Mouse (Mus musculus) gastrocnemius, adult 2 months (tissue): ENCODE measurements around the gene Hist1h2ag. TPM values are rescaled to one million over a fixed set of nuclear protein-coding genes. Genes with fewer than 3 reads are reported as not detected.
"Not testable (repeated sequence)": the region's sequence is repeated elsewhere in the genome, so short reads cannot be mapped to it uniquely, and the experiment has no call there.

ENCODE experiments used
- DNase-seq: peaks from one replicate; pipeline ENCODE4 v3.0.0; 2022
- H3K27ac ChIP-seq: fragments of 200-600 bp; 2 replicates; pipeline ENCODE4 v1.8.1; 2022; ENCODE audit warnings: mild to moderate bottlenecking
- H3K4me3 ChIP-seq: fragments of 200-600 bp; 2 replicates; pipeline ENCODE4 v1.8.1; 2022; ENCODE audit warnings: mild to moderate bottlenecking, moderate library complexity
- CTCF ChIP-seq: fragments of 200-600 bp; IDR thresholded peaks from 2 replicates; pipeline ENCODE4 v1.8.1; 2022; ENCODE audit warnings: antibody characterized with exemption, mild to moderate bottlenecking, moderate library complexity
- intact Hi-C: fragments of 180-260 bp; cut with DNase I; formaldehyde crosslinking; loops from one replicate; pipeline ENCODE4 v1.15.1; 2025
- total RNA-seq, 2 experiments: library from RNA; stranded (reverse); gene quantifications; 2 replicates each; pipeline ENCODE4 v1.2.3; 2021

Hist1h2ag gene
- total RNA-seq, 2 experiments from 2014 or later: 1.1 to 2.3 TPM

DNA sequence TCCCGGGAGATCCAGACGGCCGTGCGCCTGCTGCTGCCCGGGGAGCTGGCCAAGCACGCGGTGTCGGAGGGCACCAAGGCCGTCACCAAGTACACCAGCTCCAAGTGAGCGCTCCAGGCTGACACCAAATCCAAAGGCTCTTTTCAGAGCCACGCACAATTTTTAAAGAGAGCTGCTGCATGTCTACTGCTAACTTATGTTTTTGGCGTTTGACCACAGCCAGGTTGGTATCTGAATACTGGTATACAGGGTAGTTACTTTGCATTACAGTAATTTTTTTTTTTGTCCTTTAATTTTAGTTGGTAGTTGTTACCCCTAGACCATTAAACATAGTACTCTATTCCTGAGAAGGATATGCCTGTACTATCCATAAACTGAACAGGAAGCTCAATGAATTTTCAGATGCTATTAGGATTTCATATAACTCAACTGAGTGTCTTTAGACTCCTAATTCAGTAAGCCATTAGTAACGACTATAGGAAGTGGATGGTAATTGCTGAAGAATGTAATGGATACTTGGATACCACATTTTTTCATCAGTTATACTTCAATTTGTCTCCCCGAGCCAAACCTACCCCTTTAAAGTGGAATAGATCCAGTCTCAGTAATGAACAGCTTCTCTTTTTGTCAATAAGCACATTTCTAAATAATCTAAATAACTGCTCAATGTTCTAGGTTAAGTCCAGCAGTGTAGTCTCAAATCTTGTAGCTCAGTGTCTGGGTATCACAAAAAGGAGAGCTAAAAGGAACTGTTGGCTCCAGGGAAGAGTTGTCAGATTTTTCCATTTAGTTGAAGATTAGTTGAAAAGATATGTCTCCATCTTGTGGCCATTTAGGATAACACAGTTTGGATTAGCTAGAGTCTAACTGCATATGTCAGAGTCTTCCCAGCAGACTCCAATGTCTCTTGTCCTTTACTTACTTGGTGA is 1.0 kb upstream of the Hist1h2ag start:
- Histone ChIP-seq H3K27ac (peak overlapping the region; percentile 81), H3K4me3 (peak overlapping the region; percentile 71)
- intact Hi-C loops: loop anchor here (5.0 kb wide), 4 partner anchors 266 to 1704 kb away; partner anchors contain the start of genes Hist1h1e, Hist1h2bb, Hist1h2be and Hist1h3c

DNA sequence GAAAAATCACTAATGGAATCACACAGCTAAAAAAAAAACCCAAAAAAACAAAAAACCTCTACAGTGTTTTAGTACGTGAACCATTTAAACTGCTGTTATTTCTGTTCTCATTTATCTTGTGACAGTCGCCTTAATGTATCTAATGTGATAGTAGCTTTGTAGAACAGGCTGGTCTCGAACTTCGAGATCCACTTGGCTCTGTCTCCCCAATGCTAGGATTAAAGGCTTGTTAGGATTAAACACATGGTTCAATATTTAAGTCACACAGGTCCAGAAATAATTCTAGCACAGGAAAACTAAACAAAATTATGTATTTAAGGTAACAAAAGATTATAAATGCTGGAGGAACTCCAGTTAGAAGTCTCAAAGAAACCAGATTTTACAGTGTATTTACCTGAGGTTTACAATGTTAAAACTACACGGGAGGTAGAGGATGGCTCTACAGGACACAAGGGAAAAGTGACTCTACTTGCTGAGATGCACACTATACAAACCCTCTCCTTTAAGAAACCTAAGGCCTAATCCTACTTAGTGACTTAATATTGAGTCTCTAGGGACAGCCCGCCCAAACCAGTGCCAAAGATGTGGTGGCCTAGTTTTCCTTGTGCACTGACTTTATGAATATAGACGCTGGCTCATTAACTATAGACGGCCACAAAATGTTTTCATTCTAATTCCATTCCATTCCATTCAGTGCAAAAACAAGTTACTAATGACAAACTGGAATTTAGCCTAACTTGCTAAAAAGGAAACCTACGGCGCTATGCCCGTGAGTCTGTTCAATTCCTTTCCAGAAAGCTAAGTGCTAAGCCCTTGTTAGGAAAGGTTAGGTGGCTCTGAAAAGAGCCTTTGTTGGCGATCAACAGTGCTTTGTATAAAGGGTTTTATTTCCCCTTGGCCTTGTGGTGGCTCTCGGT is 835 bp downstream of the Hist1h2ag start:
- H3K27ac ChIP-seq: peak overlapping the region; percentile 75; the same call in 1 of the 2 replicates
- H3K4me3 ChIP-seq: peak overlapping the region; percentile 70
- intact Hi-C loops: loop anchor here (5.0 kb wide), 4 partner anchors 265 to 1705 kb away; partner anchors contain the start of genes Hist1h1e, Hist1h2bb, Hist1h2be and Hist1h3c
- no peak for TF ChIP-seq CTCF
- DNase-seq: no peak

More for the DNA sequence above, 1.0 kb upstream of the Hist1h2ag start:
- DNase-seq: no peak
- peak; percentile 74 for TF ChIP-seq CTCF

DNA sequence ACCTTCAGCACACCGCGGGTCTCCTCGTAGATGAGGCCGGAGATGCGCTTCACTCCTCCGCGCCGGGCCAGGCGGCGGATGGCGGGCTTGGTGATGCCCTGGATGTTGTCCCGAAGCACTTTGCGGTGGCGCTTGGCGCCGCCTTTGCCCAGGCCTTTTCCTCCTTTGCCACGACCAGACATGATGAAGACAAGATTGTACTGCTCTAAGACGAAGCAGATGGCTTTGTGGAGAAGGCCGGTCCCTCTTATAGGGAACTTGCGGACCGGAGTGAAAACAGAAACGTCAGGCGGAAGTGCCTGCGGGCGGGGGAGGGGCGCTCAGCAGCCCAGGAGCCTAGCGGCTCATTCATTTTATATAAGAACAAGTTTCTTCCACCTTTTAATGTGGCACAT is 1.6 kb downstream of the Hist1h2ag start, which contains the start of gene Hist1h4i:
Gene Hist1h4i, minus strand, starts transcription at position 221 of the 395 bp plus-strand sequence.
- Histone ChIP-seq H3K4me3 (peak within 1 kb of the TSS; percentile 70), H3K27ac (peak within 1 kb of the TSS; percentile 75)
- intact Hi-C loops: loop anchor here (5.0 kb wide), 4 partner anchors 264 to 1706 kb away; partner anchors contain the start of genes Hist1h1e, Hist1h2bb, Hist1h2be and Hist1h3c
- peak; percentile 93 for DNase-seq

DNA sequence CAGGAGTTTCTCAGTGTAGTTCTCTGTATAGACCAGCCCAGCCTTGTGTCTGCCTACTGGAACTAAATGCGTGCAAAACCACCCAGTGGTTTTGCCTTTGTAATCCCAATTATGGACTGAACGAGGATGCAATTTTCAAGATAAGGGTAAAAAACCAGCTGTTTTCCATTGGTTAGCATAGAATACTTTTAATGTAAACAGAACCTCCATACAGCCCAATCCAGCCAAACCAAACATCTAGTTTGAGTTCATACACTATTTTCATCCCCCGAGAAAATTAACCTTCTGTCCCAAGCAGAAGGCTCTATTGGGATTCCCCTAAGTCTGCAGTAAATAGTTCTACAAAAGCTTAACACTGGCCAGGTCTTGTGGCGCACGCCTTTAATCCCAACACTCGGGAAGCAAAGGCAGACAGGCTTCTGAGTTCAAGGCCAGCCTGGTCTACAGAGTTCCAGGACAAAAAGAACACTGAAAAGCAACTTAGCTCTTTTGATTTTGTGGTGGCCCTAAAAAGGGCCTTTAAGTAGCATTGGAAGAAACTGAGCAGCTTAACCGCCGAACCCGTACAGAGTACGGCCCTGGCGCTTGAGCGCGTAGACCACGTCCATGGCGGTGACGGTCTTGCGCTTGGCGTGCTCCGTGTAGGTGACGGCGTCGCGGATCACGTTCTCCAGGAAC is 2.1 kb downstream of the Hist1h2ag start:
- H3K4me3 ChIP-seq: peak overlapping the region; percentile 70
- no peak for DNase-seq
- intact Hi-C loops: loop anchor here (5.0 kb wide), 4 partner anchors 263 to 1707 kb away; partner anchors contain the start of genes Hist1h1e, Hist1h2bb, Hist1h2be and Hist1h3c
- no peak for TF ChIP-seq CTCF
- peak overlapping the region; percentile 75 for H3K27ac ChIP-seq

DNA sequence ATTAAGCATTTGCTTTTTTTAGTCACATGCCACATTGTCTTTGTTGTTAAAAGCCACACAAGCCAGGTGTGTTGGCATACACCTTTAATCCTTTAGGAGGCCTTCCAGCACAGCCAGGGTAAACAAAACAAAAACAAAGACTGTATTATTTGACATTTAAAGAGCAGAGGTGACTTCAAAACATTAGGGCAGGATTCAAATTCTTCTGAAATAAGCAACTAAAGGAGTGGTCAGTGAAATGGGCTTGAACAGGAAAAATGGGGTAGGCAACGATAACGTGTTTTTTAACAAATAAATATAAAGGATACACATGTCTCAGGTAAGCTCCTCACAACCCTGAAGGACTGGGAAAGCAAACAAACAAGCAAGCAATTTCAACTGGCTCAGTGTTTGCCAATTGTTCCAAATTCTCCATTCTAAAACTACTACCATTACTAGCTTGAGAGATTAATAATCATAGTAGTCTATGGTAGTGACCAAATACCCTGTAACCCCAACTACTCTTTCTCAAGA is 2.7 kb downstream of the Hist1h2ag start:
- H3K27ac ChIP-seq: no peak overlapping the region
- H3K4me3 ChIP-seq: peak overlapping the region; percentile 70
- no peak for DNase-seq
- no peak for TF ChIP-seq CTCF
- intact Hi-C loops: loop anchor here (5.0 kb wide), 4 partner anchors 263 to 1707 kb away; partner anchors contain the start of genes Hist1h1e, Hist1h2bb, Hist1h2be and Hist1h3c

DNA sequence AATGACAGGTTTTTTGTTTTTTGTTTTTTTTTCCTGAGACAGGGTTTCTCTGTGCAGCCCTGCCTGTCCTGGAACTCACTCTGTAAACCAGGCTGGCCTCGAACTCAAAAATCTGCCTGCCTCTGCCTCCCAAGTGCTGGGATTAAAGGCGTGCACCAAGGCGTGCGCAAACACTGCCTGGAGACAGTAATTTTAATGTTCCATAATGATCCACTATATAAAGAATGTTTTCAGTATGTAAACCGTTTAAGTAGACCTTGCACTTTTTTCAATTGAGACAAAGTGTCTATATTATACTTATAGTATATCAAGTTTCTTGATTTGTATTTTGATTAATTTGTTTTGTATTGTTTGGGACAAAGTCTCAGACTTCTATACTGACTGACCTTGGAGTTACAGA is 3.4 kb downstream of the Hist1h2ag start:
- H3K4me3 ChIP-seq: no peak overlapping the region
- intact Hi-C loops: no loop called here
- no peak for DNase-seq
- H3K27ac ChIP-seq: no peak overlapping the region
- no peak for TF ChIP-seq CTCF

DNA sequence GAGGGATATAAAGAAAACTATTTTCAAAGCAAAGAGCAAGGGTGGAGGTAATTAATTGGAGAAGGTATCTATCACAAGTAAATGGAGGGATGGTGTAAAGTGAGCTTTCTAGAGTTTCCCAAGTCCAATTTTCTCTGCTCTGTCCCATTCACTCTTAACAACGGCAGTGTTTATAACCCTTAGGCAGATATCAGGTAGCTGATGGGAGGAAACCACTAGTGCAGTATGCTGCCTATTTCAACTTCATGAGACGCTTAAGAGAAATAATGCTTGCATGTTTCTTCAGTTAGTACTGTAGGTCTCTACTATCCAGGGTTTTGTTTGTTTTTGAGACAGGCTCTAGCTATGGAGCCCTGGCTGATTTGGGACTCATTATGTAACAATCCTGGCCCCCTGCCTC is 5.3 kb downstream of the Hist1h2ag start:
- TF ChIP-seq CTCF: no peak
- DNase-seq: no peak
- H3K4me3 ChIP-seq: no peak overlapping the region
- intact Hi-C loops: no loop called here
- no peak overlapping the region for H3K27ac ChIP-seq

DNA sequence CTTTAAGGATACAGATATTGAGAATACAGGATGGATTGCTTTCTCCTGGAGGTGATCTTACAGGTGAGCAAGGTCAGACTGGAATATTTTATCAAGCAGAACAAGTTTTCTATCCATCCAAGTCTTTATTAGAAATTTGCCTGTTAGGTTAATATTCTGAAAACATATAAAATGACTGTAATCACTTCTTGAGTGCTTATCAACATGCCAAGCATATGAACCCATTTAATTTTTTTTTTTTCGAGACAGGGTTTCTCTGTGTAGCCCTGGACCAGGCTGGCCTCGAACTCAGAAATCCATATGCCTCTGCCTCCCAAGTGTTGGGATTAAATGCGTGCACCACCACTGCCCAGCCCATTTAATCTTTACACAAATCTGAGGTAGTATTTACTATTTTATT is 5.8 kb downstream of the Hist1h2ag start:
- Histone ChIP-seq H3K4me3 (no peak overlapping the region), H3K27ac (no peak overlapping the region)
- DNase-seq: no peak
- intact Hi-C loops: no loop called here
- no peak for TF ChIP-seq CTCF

DNA sequence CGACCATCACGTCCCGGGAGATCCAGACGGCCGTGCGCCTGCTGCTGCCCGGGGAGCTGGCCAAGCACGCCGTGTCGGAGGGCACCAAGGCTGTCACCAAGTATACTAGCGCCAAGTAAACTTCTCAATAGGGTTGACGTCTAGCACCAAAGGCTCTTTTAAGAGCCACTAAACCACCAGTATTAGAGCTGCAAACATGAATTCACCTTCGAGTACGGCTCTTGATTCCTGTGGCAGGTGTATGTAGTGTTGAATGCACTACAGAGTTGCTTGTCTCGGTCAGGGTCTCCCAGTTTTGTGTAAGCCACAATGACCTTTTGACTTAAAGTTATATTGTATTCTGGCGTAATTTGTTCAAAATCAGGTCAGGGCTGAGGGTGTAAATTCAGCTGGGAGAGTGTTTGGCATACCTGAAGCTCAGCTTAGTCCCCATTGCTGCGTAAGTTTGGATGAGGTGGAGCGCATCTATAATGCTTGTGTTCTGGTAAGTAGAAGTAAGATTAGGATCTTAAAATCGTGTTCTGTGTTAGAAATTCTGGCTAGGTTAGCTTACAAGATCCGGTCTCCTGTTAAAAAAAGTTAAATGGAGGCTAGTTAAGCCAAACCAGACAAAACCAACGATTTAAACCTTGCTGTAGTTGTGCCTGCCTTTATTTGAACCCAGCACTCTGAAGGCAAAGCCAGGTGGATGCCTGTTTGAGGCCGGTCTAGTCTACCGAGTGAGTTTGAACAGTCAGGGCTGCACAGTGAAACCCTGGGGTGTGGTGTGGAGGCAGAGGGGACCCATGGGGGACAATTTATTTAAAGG is 6.4 kb downstream of the Hist1h2ag start:
- Histone ChIP-seq H3K27ac (no peak overlapping the region), H3K4me3 (peak overlapping the region; percentile 70)
- no peak for TF ChIP-seq CTCF
- no peak for DNase-seq
- intact Hi-C loops: no loop called here

DNA sequence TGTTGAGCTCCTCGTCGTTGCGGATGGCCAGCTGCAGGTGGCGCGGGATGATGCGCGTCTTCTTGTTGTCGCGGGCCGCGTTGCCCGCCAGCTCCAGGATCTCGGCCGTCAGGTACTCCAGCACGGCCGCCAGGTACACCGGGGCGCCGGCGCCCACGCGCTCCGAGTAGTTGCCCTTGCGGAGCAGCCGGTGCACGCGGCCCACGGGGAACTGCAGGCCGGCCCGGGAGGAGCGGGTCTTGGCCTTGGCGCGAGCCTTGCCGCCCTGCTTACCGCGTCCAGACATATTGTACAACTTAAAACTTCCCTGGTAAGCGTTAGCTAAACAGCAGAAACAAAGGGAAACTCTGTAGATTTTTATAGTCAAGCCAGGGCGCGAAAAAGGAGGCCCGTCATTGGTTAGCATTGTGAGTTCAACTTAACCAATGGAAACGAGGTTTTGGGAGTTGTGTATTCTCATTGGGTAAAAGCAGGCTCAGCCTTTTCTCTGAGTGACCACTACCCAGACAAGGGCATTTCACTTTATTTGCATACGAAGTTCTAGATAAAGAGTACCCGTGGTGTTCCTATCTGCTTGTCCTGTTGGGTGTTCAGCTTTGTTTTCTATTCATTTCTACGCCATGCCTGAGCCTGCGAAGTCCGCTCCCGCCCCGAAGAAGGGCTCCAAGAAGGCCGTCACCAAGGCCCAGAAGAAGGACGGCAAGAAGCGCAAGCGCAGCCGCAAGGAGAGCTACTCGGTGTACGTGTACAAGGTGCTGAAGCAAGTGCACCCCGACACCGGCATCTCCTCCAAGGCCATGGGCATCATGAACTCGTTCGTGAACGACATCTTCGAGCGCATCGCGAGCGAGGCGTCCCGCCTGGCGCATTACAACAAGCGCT is 7.2 kb downstream of the Hist1h2ag start, which contains the start of the genes Hist1h2ah and Hist1h2bk:
Gene Hist1h2ah, minus strand, starts transcription at position 302 of the 882 bp plus-strand sequence.
Gene Hist1h2bk, plus strand, starts transcription at position 604 of the 882 bp plus-strand sequence.
- peak within 1 kb of the TSS; percentile 70 for H3K4me3 ChIP-seq
- H3K27ac ChIP-seq, intact Hi-C loops: not testable (repeated sequence)
- peak; percentile 72 for DNase-seq
